Mouse (Mus musculus) lung, adult 2 months (tissue): ENCODE data around the gene Tsnaxip1.

Experiments used
- CTCF ChIP-seq: fragments of 200-500 bp; IDR thresholded peaks from 2 replicates; pipeline ENCODE4 v1.5.1; 2011; ENCODE audit warnings: mild to moderate bottlenecking, low read length, control low read depth; ENCODE audit not compliant: insufficient read depth
- POLR2A ChIP-seq: fragments of 200-500 bp; IDR thresholded peaks from 2 replicates; pipeline ENCODE4 v1.6.1; 2011; ENCODE audit warnings: low read depth, mild to moderate bottlenecking, control low read depth, low read length, borderline replicate concordance; ENCODE audit errors: extremely low read depth

GRCm38 (mm10) chr8:105853178-105853577, 25.6 kb downstream of the Tsnaxip1 start, which contains the start of gene Cenpt:
- no peak for TF ChIP-seq CTCF
- no peak for TF ChIP-seq POLR2A
